ENCODE assay signal across 9 mouse cellular contexts in genomic region chr13:42174827-42175420, GRCm38 (mm10).
DNase-seq lines count a peak whose midpoint lies in the region; ATAC-seq lines count a peak whose summit lies in the region.
"Had no signal": no experiment of that assay in that cellular context is flagged by ENCODE, and none has a peak within 500 bp of the region (broad histone marks: within the 10 kb centered on the region; RNA-seq: fewer than 3 reads in every experiment).

No protein-coding gene starts in this region.

- H3K4me3 ChIP-seq in heart, embryonic 14.5 days (ENCODE audit: control insufficient read depth in 1 of 2, insufficient read depth in 1 of 2, low read depth in 1 of 2, low read length in 2 of 2), result no peak overlapping the region

- H3K9me3 ChIP-seq in heart, embryonic 14.5 days (ENCODE audit: control insufficient read depth, low read length), result no peaks in the 10 kb centered on the region
- H3K9me3 ChIP-seq: G1E had no signal

- H3K4me2 ChIP-seq in heart, embryonic 14.5 days (ENCODE audit: low read length), result 0 out of 2 replicates have a peak overlapping the region, but pooled peaks have one; percentile 14

- peak overlapping the region in 1 of 2 experiments; percentile 70; a peak in 2 of 4 replicates for H3K27ac ChIP-seq in heart, embryonic 14.5 days (replicated peaks in 1 of 2; ENCODE audit: control insufficient read depth in 1 of 2, insufficient read depth in 1 of 2, low read depth in 2 of 2, low read length in 2 of 2)

- DNase-seq in frontal cortex, postnatal 36 days (ENCODE audit: low spot score in 2 of 2), result peak; percentile 28 to 56
- DNase-seq in frontal cortex, postnatal 25 days (ENCODE audit: low spot score in 2 of 2), result no peak
- DNase-seq in right cerebral cortex, adult 18-20 months, result peak; percentile 47
- DNase-seq in right cerebral cortex, postnatal 36 days (ENCODE audit: low spot score in 2 of 2), result no peak
- DNase-seq in lung, postnatal 14 days, result peak; percentile 56
- no peak for DNase-seq in gastrocnemius, postnatal 14 days

- 18% methylated on average over 3 of the region's 3 CpGs for WGBS in heart, embryonic 14.5 days

- H3K9ac ChIP-seq in heart, embryonic 14.5 days (ENCODE audit: low read length), result no peak overlapping the region

- no peaks in the 10 kb centered on the region for H3K27me3 ChIP-seq in heart, embryonic 14.5 days (ENCODE audit: control insufficient read depth, insufficient read depth, low read length)

- H3K36me3 ChIP-seq in heart, embryonic 14.5 days (ENCODE audit: control insufficient read depth, insufficient read depth, low read length), result peaks cover 34% of the 10 kb centered on the region

- H3K4me1 ChIP-seq in heart, embryonic 14.5 days (ENCODE audit: control insufficient read depth in 2 of 2, insufficient read depth in 2 of 2, low read length in 2 of 2), result peaks cover 6 to 17% of the 10 kb centered on the region in 2 experiments

- intact Hi-C loops in gastrocnemius, postnatal 14 days (cut with DNase I; ENCODE audit: low total_unique reads), result no loop called here

- ATAC-seq in heart, embryonic 14.5 days (ENCODE audit: insufficient number of reproducible peaks, insufficient read depth, low FRiP score, low read depth), result no peak
- ATAC-seq in CD4-positive, CD25-positive, alpha-beta regulatory T cell, adult 4 months, result no peak

Comparison
In these comparisons a context has a peak if more than half of its experiments do, and no peak if none do; other contexts are left out.
1. DNase-seq: peak in frontal cortex, postnatal 36 days (2 of 2), right cerebral cortex, adult 18-20 months (single experiment) and lung, postnatal 14 days (single experiment); none in frontal cortex, postnatal 25 days (0 of 2), right cerebral cortex, postnatal 36 days (0 of 2) and gastrocnemius, postnatal 14 days (single experiment).